Mouse (Mus musculus) heart, postnatal 25 days (tissue): ENCODE data around the gene Usp22. TPM values are rescaled to one million over a fixed set of nuclear protein-coding genes. Genes with fewer than 3 reads are reported as not detected.
A peak's percentile ranks its signal among the peaks of the same experiment; 100 is the strongest.

Experiments
- DNase-seq: peaks from one replicate; pipeline ENCODE4 v3.0.0; 2022; ENCODE audit warnings: low spot score
- intact Hi-C: fragments of 180-260 bp; cut with DNase I; formaldehyde crosslinking; loops from one replicate; pipeline ENCODE4 v1.15.1; 2025
- total RNA-seq, 2 experiments: library from RNA; stranded (reverse); gene quantifications; 2 replicates each; pipeline ENCODE4 v1.2.3; 2021

Gene Usp22
- 10 to 100 TPM; 28.1 to 30.6 TPM for total RNA-seq

DNA sequence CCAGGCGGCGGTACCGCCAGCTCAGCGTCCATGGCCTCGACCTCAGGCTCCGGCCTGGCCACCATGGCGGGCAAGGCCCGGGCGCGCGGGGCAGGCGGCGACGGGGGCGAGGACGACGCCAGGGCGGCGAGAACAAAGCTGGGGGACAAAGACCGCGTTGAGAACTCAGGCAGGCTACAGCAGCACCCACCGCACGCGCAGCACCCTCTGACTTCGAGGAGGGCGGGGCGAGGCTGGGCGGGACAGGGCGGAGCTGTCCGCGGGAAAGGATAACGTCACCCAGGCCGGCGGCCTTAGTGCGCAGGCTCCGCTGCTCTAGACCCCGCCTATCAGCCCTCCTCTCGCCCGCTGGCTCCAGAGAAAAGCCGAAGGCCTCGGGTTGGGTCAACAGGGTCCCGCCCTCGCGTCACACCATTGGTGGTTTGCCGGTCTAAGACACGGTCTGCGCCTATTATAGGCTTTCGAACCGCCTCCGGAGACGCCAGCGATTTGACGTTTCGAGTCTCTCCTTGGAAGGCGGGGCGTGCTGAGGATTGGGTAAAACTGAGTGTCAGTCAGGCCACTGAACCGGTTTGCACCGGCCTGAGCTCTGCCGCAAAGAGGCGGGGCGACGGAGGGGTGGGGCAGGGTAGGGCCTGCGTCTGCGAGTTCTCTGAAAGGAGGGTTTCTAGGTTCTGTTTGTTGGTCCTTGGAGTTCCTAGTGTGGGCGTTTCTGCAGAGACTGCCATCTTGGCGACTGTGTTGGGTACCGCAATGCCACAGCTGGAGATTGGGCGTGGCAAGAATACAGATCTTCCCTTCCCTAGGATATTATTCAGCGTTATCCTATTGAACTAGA, at the start of gene Usp22:
Gene Usp22 (minus strand): TSS at position 235 of the 838 bp plus-strand sequence.
- intact Hi-C loops = loop anchor here (10.0 kb wide), 2 partner anchors 320 to 450 kb away; partner anchors contain the start of gene Mapk7
- peak; percentile 100 for DNase-seq

DNA sequence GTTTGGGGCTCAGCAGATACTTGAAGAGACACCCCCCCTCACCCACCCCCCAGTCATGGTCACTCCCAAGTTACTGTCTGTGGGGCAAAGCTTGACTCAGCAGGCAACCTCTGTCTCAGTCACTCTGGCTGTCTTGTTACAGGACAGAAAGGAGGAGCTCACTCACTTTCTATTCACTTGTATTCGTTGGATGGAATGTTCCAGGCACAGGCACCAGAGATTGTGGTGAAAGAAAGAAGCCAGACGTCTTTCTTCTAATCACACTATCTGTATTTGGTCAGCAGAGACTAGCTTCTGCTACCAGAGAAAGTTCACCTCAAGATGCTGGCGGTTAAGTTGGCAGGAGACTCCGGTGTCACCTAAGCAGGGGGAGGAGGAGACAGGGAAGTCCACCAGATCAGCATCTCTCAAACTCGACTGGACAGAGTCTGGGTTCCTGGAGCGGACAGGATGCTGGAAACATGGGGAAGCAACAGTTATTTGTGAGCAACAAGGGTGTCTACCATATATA, 49.4 kb upstream of the Usp22 start:
- intact Hi-C loops = no loop called here

DNA sequence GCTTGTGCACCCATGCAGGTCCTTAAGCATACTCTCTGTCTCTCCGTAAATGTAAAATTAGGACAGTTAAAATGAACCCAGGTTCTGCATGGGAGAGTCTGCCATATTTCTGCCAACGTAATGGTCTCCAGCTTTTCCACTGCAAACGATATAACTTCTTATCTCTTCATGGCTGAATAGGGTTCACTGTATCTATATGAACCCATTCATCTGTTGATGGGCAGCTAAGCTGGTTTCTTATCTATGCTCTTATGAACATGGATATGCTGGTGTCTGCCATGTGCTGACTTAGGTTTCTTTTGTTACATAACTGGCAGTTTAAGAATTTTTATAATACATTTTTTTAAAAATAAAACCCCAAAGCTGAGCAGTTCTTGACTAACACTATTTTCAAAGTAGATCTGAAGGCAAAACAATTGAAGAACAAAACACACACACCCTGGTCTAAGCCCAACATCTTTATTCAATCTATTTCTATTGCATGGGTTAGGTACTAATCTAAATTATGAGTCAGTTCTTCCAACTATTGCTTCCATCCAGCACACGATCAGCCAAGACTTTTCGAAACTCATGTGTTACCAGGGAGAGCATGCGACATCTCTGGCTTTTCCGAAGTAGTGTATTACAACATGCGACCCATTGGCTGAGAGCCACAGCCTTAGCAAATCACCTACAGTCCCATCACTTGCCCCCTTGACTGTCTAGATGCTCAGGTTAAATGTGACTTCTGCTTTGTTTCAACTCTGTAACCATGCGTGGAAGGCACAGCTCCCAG, 48.3 kb upstream of the Usp22 start:
- DNase-seq = no peak
- intact Hi-C loops = no loop called here

More for the DNA sequence above, 49.4 kb upstream of the Usp22 start:
- no peak for DNase-seq

DNA sequence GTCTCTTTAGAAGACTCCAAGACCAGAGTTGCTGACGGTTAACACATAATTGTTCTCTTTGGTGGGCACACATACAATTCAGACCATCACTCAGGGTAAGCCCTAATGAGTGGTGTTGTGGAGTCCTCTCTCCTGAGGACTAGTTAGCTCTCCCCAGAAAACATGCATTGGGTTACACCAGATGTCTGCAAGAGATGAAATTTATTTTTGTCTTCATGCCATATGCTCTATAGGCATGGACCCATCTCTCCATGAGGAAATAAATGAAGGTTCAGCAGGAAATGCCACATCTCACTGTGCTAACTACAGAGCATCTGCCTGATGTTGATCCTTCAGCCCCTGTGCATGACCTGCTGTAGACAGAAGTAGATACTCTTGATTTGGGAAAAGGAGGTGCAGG, 47.2 kb upstream of the Usp22 start:
- intact Hi-C loops = no loop called here
- DNase-seq = no peak

DNA sequence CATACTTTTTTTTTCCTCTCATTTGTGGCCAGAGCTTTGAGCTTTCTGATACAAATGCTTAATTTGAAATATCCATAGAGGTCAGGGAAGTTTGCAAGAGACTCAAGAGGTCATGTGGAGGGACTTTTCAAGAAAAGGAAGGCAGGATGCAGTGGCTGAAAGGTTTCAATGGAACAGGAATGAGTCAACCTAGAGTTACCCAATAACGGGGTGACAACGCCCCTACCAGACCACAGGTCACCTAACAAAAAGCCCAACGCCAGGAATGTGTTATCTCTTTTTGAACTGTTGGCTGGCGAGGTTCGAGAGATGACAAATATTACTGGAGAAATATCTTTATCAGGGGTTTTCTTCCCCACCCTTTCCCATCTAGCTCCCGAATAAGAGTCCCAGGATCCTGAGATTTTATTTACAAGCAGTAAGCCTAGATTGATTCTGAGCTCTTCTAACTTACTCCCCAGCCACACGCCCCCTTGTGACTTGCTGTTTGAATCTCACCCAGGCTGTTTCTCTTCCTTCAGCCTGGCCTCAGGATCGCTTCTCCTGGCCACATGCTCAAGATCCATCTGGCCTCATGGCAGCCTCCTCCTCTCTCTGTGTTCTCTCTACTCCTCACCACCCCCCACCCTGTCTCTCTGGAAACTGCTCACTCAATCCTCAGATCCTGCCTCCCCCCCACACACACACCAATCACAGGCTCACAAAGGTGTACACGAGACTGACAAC, 45.5 kb upstream of the Usp22 start:
- intact Hi-C loops = no loop called here
- peak; percentile 17 for DNase-seq

DNA sequence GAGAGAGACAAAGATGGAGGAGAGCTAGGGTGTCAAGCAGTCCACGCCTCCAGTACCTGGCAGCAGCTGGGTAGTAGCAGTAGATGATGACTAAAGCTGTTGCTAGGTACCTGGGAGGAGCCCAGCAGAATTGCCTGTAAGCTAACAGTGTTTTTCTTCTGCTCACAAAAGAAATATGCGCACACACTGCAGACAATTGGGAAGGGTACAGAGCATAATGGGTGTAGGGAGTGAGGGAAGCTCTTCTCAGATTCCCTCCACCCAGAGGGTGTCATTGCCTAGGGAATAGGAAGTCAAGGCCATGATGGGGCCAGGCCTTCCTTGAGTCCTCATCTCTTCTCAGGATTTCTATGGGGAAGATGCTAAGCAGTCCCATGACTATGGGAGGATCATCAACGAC, 41.1 kb upstream of the Usp22 start:
- intact Hi-C loops = no loop called here

DNA sequence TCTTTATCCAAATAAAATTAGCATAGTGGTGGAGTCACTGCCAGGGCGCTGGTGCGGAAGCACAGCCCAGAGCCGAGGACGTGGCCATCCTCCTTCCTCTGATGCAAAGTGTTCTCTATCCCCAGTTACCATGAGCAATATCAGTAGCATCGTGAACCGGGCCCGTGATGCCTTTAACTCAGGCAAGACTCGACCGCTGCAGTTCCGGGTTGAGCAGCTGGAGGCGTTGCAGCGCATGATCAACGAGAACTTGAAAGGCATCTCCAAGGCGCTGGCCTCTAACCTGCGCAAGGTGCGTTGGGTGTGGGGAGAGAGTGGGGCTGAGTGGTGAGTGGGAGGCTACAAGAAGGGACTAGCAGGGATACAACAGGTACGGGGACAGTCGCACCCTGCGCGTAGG, 37.2 kb upstream of the Usp22 start:
- intact Hi-C loops = no loop called here
- DNase-seq = no peak

More for the DNA sequence above, 41.1 kb upstream of the Usp22 start:
- DNase-seq = no peak

DNA sequence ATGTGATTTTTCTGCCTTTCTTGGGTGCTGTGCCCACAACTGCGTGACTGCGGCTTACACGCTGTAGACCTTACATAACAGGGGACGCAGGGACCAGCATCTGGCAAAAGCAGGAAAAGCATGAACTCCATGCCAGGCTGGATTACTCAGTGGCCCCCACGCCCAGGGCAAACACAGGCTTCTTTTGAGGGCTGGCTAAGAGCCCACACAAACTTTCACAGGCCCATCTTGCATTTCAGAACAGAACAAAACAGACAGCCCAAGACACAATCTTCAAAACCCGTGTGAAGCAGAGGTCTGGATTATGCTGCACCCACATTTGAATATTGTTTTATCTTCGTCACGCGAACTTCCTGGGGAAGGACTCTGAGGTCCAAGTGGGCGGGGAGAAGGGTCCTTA, 33.5 kb upstream of the Usp22 start:
- intact Hi-C loops = no loop called here
- DNase-seq = peak; percentile 42

DNA sequence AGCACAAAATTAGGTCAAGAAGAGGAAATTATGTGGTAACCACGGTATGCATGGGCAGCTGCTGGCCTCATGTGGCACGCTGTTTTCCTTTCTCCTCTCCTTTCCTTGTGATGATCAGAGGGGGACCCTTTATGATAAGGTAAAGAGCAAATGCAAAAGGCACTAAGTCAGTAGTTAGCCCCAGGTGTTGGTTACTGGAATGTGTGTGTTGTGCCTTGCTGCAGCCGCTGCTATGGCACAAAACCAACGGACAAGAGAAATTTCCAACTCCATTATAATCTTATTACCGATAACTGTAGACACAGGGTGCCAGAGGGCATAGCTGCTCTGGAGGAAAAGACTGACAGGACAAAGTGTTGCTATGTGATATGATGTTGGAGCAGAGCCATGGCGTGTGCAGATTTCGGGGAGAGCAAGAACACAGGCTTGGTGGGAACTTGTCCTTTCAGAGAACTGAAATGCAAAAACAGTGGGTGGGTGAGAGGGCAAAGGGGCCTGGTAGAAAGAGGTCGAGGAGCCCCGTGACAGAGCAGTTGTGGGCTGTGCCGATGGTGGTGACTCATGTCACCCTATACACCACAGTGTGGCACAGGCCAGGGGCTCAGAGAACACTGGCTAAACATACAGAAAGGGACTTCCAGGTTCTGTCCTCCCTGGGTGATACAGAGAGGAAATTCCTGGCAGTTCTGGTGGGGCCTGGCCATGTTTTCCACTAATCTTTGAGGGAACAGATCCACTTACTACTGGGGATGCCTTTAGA, 32.8 kb upstream of the Usp22 start, which contains the start of gene Aldh3a1:
Gene Aldh3a1 (plus strand): TSS at position 51 of the 760 bp plus-strand sequence.
- no peak for DNase-seq
- intact Hi-C loops = no loop called here

DNA sequence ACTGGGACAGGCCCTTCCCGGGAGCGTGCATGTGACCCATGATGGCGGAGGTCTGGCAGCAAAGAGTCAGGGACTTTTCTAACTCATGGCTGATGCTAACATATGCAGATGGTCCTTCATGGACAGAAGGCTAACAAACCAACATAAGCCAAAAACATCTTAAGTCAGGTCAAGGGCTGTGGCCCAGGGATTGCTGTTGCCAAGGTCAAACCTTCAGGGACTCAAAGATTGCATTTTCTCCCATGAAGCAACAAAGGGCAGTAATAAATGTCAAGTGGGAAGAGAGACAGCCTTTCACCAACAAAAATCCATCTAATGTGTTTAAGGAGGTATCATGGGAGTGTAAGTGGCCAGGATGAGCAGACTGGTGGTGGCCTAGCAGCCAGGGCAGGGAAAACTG, 31.3 kb upstream of the Usp22 start:
- no peak for DNase-seq
- intact Hi-C loops = no loop called here

DNA sequence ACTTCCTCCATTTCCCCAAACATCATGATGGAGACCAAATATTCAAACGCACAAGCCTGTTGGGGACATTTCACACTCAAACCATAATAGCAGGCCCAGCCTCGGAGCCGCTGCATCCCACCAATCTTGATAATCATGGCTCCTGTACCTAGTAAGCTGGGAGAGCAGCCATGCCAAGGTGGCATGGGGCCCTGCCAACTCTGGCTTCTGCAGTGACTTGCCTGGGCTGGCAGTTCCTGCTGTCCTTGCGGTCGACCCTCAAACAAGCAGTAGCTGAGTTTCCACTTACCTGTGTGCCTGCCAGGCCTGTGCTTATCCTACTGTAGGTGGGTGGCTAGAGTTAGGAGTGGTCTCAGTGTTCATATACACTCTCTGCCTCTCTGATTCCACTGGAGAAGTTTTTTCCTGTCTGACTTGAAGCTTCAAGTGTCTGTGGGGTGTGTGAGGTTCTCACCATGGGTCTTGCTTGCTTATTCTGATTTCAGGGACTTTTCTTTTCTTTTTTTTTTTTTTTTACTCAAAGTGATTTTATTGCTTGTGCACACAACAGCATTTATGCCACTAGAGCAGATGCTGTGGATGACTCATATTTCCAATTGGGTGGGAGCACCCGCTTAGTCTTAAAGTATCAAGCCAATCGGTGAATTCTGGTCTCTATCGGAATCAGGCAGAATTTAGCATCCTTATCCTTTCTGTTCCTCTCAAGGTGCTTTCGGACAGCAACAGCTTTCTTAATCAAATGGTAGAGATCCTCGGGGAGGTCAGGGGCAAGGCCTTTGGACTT, 30.5 kb upstream of the Usp22 start:
- no peak for DNase-seq
- intact Hi-C loops = no loop called here

DNA sequence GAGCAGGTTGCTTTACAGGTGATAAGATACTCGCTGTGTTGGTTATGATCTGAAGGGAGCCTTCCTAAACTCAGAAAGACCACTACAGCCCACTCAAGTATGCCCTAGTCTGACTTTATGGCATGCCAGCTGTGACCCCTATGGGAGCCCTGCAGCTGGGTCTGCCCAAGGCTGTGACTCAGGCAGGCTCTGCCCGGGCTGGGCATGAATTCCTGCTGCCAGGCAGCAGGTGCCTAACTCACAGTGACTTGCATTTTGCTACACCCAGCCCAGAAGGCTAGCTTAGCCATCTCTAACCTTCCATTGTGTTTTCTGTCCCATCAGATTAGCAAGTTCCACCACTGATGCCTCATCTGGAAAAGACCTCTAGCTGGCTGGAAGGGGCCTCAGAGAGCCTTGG, 28.0 kb upstream of the Usp22 start:
- intact Hi-C loops = no loop called here
- DNase-seq = no peak

DNA sequence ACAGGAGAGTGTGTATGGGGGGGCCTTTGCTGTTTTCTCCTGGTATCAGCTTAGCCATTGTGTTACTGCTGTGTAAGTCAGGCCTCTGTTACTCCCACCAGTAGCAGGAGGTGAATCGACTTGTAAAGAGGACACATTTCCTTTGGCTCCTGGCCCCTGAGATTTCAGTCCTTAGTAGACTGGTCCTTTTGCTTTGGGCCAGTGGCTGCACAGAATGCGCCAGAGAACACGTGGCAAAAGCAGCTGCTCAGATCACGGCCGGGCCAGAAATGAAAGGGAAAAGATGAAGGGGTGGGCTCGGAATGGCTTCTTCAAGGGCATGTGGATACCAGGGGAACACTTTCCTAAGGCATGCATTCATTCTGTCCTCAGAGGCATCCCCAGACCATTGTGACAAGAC, 27.3 kb upstream of the Usp22 start:
- no peak for DNase-seq
- intact Hi-C loops = no loop called here

DNA sequence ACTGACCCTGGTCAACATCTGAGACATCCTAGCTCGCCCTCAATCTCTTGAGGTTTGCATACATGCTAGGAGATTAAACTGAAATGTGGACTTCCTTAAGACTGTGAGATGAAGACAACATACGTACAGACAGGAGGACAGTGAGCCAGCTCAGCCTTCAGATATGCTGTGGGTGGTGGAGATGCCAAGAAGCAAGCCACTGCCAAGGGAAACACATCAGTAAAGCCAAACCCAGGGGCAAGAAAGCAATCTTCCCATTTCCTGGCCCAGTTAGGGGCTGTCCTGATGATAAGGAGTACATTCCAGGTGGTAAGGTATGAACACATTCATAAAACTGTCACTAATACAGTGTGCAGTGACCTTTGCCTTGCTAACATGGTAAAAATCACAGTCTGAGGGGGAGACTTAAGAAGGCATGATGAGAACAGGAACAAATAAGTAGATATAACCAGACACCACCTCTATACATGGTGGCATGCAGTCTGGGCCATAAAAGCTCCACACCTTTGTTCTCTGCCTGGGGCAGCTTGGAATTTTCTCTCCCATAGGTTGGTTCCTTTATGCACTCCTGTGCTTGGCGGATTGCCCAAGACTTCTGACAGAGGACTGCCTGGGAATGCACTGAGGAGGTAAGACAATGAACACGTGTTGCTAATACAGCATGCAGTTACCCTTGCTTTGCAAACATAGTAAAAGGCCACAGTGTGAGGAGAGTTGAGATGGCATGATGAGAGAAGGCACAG, 24.9 kb upstream of the Usp22 start:
- intact Hi-C loops = no loop called here
- DNase-seq = no peak

DNA sequence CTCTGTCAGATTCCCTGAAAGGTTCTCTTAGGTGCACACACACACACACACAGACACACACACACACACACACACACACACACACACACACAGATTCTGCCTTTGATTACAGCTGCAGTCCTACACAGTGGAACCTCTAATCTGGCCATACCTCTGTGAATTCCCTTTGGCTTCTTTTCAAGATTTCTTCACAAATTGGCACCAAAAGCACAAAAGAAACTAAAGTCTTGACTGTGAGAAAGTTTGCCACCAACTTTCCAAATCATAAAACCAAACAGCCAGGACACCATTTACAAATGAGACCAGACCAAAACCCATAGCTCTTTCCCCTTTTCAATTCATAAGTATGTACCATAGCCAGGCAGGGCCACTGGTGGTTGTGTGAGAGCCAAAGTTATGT, 23.1 kb upstream of the Usp22 start:
- no peak for DNase-seq
- intact Hi-C loops = loop anchor here (2.0 kb wide), 2 partner anchors 151 to 303 kb away; no protein-coding TSS in a partner anchor

DNA sequence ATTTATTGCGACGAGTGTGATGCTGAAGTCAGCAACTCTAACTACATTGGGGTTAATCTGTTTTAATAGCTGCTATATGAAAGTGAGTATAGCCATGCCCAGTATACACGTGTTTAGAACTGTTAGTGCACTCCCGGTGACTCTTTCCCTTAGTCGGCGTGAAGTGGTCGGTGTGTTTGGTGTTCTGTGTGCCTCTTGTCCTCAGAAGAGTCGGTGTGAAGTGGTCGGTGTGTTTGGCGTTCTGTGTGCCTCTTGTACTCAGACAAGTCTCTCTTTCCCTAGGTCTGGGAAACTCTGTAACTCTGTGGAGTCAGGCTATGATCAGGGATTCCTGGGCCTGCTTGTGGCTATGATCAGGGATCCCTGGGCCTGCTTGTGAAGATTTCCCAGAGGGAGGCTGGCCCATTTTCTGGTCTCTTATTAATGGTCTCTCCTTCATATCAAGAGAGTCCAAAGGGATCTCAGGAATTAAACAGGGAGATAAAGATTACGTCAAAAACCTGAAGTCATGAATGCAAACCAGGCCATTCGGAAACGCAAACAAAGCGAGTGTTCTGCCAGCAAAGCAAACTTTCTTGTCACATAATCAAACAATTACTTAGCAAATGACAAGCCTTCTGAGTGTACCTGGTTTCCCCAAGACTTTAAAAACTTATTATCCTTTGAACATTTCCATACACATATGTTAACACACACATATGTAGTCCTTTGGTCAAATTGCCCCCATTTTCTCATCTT, 21.9 kb upstream of the Usp22 start:
- DNase-seq = no peak
- intact Hi-C loops = loop anchor here (2.0 kb wide), 2 partner anchors 152 to 304 kb away; no protein-coding TSS in a partner anchor

DNA sequence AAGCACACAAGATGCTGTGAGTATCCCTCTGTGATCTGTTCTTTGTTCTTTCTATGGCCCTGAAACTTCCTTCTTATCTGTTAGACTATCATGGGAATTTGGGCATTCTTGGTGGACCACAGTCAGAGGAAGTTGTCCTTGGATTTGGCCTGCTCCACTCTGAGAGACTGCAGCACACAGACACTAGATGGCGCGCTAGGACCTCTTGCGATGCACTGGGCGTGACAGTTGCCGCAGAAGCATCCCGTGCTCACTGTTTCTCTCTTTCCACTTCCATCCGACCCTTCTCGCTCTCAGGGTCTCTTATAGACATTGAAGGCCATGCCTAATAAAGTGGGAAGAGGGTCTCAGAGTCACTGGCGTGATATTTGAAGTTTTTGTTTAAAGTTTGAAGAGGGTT, 18.5 kb upstream of the Usp22 start:
- peak; percentile 53 for DNase-seq
- intact Hi-C loops = loop anchor here (1.0 kb wide), 2 partner anchors 195 to 217 kb away; no protein-coding TSS in a partner anchor
